Mouse (Mus musculus) fat pad, adult 2 months (tissue): ENCODE data around the gene Zfp68.
"Not testable (repeated sequence)": the region's sequence is repeated elsewhere in the genome, so short reads cannot be mapped to it uniquely, and the experiment has no call there.

Experiments
- DNase-seq: peaks from one replicate; pipeline ENCODE4 v3.0.0-alpha.2; 2011; ENCODE audit warnings: low read depth, low spot score; ENCODE audit errors: extremely low read depth

The Zfp68 gene

GRCm38 (mm10) chr5:138619211-138620128 lies at the start of gene Zfp68:
Zfp68 (minus strand) TSS chr5:138619761.
- DNase-seq = peak; percentile 81

- no peak for DNase-seq
Observed at GRCm38 (mm10) chr5:138658922-138659321, 39.4 kb upstream of the Zfp68 start.

GRCm38 (mm10) chr5:138657854-138658253 lies 38.3 kb upstream of the Zfp68 start:
- no peak for DNase-seq

DNA sequence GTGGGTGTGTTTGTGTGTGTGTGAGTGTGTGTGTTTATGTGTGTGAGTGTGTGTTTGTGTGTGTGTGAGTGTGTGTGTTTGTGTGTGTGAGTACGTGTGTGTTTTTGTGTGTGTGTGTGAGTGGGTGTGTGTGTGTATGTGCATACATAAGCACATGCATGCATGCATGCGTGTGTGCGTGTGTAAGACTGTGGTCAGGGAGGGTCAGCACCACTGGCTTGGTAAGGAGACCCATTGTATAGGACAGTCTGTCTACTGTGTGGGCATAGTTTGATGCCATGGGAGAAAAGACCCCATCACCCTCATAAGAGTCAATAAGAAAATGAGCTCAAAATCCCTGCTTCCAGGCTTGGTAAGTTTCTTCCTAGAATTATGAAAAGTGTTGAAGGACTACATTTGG lies 37.8 kb upstream of the Zfp68 start:
- no peak for DNase-seq

DNA sequence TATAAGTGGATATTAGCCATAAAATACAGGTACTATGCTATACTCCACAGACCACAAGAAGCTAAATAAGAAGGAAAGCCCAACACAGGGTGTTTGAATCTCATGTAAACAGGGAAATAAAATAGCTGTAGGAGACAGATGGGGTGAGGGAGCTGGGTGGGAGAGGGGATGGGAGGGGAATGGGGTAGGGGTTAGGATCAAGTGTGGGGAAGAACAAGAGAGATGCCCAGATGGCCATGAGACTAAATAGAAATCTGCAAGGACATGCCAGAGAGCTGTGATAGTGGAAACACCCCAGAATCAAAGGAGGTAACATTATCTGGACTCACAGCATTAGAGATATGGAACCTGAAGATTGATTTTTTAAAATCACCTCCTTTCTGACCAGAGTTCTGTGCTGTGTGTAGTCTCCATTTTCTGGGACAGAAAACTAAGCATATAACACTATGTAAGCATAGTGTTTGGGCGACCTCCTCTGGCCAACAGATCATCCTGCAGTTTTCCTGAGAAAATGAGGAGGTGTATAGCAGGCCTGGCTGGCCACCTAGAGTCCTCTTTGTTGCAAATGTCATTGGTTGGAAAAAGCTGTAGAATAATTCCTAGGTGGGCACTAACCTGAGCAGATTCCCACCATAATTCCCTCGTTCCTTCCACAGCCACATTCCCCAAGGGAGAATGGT lies 37.1 kb upstream of the Zfp68 start:
- no peak for DNase-seq

- DNase-seq = no peak
Observed at GRCm38 (mm10) chr5:138652911-138653310, 33.4 kb upstream of the Zfp68 start.

DNA sequence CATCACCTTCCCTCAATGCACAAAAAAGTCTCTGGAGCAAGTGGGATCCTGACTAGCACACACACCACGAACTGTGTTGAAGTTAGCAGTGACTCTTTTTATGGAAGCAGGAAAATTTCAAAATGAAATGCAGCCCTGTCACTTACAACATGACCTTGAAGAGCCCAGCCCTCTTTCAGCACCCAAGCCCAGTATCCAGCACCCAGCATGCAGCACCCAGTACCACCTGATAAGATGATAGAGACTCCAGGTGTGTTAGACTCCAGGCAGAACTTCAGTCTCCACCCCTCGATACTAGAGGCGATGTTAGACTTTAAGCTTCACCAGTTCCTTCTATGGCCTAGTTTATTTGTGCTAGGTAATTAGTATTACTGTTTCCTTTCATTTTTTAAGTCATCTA lies 22.2 kb upstream of the Zfp68 start:
- no peak for DNase-seq

DNA sequence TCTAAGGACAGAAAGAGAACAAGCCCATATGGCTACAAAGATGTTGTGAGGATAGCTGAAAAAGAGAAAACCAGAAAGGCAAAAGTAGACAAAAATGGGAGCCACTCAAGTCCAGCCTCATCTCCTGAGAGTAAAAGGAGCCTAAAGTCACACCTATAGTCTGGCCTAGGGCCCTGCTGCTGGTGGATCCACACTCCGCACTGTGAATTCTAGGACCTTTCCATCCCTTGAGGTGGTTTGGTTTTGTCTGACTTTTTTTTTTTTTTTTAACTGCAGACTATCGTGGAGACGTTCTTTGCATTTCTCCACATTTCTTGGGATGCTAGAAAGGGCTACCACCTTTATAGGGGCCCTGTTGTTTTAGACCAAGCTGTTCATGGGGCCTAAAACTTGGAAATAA lies 21.5 kb upstream of the Zfp68 start:
- no peak for DNase-seq

DNA sequence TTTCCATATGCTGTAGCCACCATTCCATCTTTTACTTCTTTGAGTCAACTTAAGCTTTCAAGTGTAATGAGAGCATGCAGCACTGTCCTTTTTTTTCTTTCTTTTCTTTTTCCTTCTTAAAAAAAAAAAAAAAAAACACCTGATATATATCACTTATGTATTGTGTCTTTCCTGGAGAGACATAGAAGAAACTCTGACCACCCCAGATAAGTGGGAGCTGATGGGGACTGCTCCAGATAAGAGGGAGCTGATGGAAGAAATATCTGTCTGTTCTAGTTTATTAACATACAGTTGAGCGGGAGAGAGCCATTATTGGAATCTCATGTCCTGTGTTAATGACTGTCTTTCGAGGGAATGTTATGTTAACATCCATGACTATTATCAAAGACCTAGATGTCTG lies 16.9 kb upstream of the Zfp68 start:
- DNase-seq = no peak

- DNase-seq = no peak
Observed at GRCm38 (mm10) chr5:138623478-138623875, 3.9 kb upstream of the Zfp68 start.

DNA sequence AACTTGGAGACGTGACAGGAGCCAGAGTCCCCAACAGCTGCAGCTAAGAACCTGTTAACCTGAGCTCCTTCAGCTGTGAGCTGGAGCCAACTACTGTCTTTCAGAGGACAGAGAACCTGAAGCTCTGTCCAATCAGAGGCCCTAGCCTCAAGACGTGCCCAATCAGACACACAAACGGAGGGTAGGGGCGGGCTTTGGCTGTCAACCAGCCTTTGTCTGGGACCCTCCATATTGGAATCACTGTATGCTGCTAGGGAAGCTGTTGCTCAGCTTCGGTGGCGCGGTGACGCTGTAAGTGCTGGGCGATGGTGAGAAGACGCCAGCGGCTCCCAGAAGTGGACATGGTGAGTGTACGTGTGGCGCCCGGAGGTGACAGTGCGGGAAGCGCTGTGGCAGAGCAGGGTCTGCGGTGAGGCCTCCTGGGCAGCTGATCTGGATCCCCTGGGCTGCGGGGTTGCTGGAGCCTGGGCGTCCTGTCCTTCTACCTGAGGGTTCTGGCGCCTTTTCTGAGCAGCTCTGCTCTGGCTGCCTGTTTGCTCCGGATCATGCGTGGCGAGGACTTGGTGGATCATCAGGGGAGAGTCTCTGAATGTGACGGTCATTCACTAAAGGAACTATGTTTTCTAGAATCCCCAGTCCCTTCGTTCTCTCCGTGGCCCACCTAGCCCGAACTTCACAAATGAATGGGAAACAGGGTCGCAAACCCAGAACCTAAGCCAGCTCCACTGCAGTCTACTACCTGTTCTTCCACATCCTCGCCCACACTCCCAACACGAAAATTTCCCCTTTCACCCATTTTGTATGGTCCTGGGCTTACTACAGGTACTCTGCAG lies 3.3 kb upstream of the Zfp68 start, which contains the start of gene A430033K04Rik:
TSS of gene A430033K04Rik (plus strand) at position 215 of the 833 bp plus-strand sequence.
- peak; percentile 62 for DNase-seq

GRCm38 (mm10) chr5:138620836-138621235 lies 1.3 kb upstream of the Zfp68 start:
- DNase-seq = no peak

GRCm38 (mm10) chr5:138618353-138618752 lies 1.2 kb downstream of the Zfp68 start:
- DNase-seq = no peak

- no peak for DNase-seq
Observed at GRCm38 (mm10) chr5:138587396-138587795, 32.2 kb downstream of the Zfp68 start.

- no peak for DNase-seq
Observed at GRCm38 (mm10) chr5:138571623-138572022, 47.9 kb downstream of the Zfp68 start.

- not testable (repeated sequence) for DNase-seq
Observed at GRCm38 (mm10) chr5:138564612-138565011, 54.9 kb downstream of the Zfp68 start, which contains the start of gene 1700123K08Rik. 1700123K08Rik (minus strand) TSS chr5:138564712.
